Mouse (Mus musculus) ovary, postnatal 10 days (tissue): ENCODE measurements around the gene Tmem254b.
"Not testable (repeated sequence)": the region's sequence is repeated elsewhere in the genome, so short reads cannot be mapped to it uniquely, and the experiment has no call there.

Experiments
- DNase-seq: peaks from one replicate; pipeline ENCODE4 v3.0.0; 2022; ENCODE audit warnings: low spot score

Gene Tmem254b

DNA sequence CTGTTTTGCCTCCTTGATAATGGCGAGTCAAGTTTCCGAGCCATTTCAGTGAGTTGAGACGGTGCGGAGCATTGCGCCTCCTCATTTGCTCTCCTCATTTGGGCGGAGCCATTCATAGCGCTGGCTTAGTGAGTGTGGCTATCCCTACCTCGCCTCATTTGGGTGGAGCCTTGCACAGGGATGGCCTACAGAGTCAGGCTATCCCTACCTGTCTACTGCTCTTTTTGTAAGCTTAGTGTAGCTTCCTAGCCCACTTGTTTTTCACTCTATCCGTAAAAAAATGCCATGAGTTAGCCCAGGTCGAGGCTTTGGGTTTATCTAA, at the start of gene Tmem254b:
Gene Tmem254b, minus strand, starts transcription at position 116 of the 322 bp plus-strand sequence.
- DNase-seq = not testable (repeated sequence)

DNA sequence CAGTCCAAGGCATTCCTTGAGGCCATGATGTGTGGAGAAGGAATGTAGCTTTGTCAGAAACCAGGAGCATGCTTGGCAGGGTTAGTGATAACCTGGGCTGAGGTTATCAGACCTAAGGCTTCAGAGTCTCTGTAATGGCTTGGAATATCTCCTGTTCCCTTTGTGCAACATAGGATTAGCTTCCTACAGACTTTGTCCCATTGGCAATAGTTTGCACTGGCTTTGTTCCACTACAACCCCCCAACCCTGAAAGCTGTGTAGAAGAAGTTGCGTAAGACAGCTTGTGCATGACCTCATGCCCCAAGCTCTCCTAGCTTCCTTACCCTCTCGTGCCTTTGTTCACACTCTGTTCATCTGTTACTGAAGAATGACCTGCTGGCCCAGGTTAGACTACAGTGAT, 30.3 kb upstream of the Tmem254b start:
- not testable (repeated sequence) for DNase-seq

GRCm38 (mm10) chr14:26216233-26217000, 9.6 kb upstream of the Tmem254b start:
- DNase-seq = not testable (repeated sequence)

- not testable (repeated sequence) for DNase-seq
Observed at GRCm38 (mm10) chr14:26206197-26206925, 480 bp downstream of the Tmem254b start.

GRCm38 (mm10) chr14:26197851-26198250, 9.0 kb downstream of the Tmem254b start:
- DNase-seq = not testable (repeated sequence)

GRCm38 (mm10) chr14:26188361-26188760, 18.5 kb downstream of the Tmem254b start:
- DNase-seq = not testable (repeated sequence)

DNA sequence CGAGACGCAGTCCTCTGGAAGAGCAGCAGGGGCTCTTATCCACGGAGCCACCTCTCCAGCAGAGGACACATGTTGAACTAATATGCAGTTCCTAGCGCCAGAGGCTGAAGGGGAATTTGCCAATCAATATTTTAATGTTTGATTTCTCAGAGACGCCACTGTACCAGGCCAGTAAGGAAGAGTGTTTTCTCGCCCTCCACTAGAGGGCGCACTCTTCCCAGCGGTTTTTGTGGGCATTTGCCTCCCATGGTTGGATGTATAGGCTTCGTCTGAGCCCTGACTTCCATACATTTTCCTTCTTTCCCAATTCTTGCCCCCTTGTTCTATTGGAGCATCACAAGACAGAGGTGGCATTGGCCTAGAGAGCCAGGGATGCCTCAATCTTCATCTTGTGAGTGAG, 20.2 kb downstream of the Tmem254b start:
- DNase-seq = not testable (repeated sequence)

- DNase-seq = not testable (repeated sequence)
Observed at GRCm38 (mm10) chr14:26182380-26182779, 24.5 kb downstream of the Tmem254b start, which contains the start of gene Plac9b. Gene Plac9b (minus strand): TSS chr14:26182480.

GRCm38 (mm10) chr14:26181660-26182059, 25.2 kb downstream of the Tmem254b start:
- DNase-seq = not testable (repeated sequence)

DNA sequence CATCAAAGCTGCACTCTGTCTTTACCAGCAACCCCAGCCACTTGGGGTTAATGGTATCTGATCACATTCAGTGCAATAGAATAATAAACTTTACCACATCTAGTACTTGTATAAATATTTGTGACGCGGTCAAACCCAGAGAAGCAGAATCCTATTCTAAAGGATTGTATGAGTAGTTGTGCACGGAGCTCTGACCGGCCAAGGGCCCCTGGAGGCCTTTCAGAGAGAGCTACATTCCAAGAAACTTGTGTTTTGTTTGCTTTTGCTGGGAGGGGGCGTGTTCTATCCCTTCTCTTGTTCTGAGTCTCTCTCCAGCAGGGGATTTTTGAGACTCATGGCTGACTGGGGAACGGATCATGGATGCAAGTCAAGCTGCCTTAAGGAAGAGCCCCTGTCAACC, 31.8 kb downstream of the Tmem254b start:
- DNase-seq = not testable (repeated sequence)

- not testable (repeated sequence) for DNase-seq
Observed at GRCm38 (mm10) chr14:26173955-26174354, 32.9 kb downstream of the Tmem254b start.

- DNase-seq = not testable (repeated sequence)
Observed at GRCm38 (mm10) chr14:26165266-26165665, 41.6 kb downstream of the Tmem254b start.

GRCm38 (mm10) chr14:26162423-26162822, 44.4 kb downstream of the Tmem254b start:
- not testable (repeated sequence) for DNase-seq

GRCm38 (mm10) chr14:26161156-26161555, 45.7 kb downstream of the Tmem254b start:
- not testable (repeated sequence) for DNase-seq

DNA sequence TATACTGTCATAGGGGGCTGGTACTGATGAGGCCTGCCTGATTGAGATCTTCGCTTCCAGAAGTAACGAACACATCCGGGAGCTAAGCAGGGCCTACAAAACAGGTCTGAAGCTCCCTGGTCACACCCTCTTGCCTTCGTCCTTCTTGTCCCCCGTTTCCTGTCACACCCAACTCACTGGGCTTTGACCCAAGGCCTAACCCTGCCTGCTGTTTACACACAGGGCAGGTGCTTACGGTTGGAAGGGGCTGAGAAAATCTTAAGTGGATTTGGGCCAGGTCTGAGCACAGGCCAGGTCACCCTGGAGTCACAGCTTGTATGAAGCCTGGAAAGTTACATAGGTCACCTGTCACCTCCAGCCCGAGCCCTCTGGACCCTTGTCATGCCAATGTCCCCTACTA, 50.8 kb downstream of the Tmem254b start:
- not testable (repeated sequence) for DNase-seq
